16 mouse cellular contexts compared by ENCODE assay signal in genomic region chr8:94395851-94396540, GRCm38 (mm10). TPM values are rescaled to one million over a fixed set of nuclear protein-coding genes. Genes with fewer than 3 reads are reported as not detected.
"Had no signal": no experiment of that assay in that cellular context is flagged by ENCODE, and none has a peak within 500 bp of the region (broad histone marks: within the 10 kb centered on the region; RNA-seq: fewer than 3 reads in every experiment).

No protein-coding gene starts in this region.

- H3K9ac ChIP-seq: limb, embryonic 12.5 days; limb, embryonic 15.5 days; liver, embryonic 14.5 days; lung, embryonic 15.5 days; midbrain, embryonic 13.5 days had no signal

- H3K4me3 ChIP-seq: limb, embryonic 12.5 days; limb, embryonic 15.5 days; lung, embryonic 15.5 days; midbrain, embryonic 13.5 days had no signal

- H3K9me3 ChIP-seq: limb, embryonic 12.5 days; limb, embryonic 15.5 days; lung, embryonic 15.5 days; midbrain, embryonic 13.5 days had no signal

- ATAC-seq: midbrain, embryonic 13.5 days; midbrain, embryonic 16.5 days had no signal

- H3K4me2 ChIP-seq: limb, embryonic 12.5 days; limb, embryonic 15.5 days; lung, embryonic 15.5 days; midbrain, embryonic 13.5 days had no signal

- DNase-seq: kidney, adult 8-10 months; kidney, postnatal 14 days; kidney, postnatal 4 days; left cerebral cortex, postnatal 4 days; lung, adult 18-20 months; lung, postnatal 14 days; lung, postnatal 4 days; thymus, adult 18-20 months; thymus, postnatal 36 days had no signal

- H3K27ac ChIP-seq: limb, embryonic 12.5 days; limb, embryonic 15.5 days; liver, embryonic 14.5 days; lung, embryonic 15.5 days; midbrain, embryonic 13.5 days had no signal

- H3K4me1 ChIP-seq: limb, embryonic 12.5 days; limb, embryonic 15.5 days; lung, embryonic 15.5 days; midbrain, embryonic 13.5 days had no signal

- H3K27me3 ChIP-seq: limb, embryonic 12.5 days; limb, embryonic 15.5 days; lung, embryonic 15.5 days; midbrain, embryonic 13.5 days had no signal

RNA-seq across cellular contexts. Expression of gene Nlrc5, which starts 38.2 kb away (rescaled TPM):
- polyA plus RNA-seq: neural tube, embryonic 11.5 days had no signal
